Mouse (Mus musculus) lung, adult 2 months (tissue): Measurements from ENCODE around the gene Syde1. TPM values are rescaled to one million over a fixed set of nuclear protein-coding genes. Genes with fewer than 3 reads are reported as not detected.

Experiments
- DNase-seq: peaks from one replicate; pipeline ENCODE4 v3.0.0; 2022
- H3K4me1 ChIP-seq: fragments of 200-500 bp; 2 replicates; pipeline ENCODE4 v1.6.1; 2011; ENCODE audit warnings: low read length; ENCODE audit not compliant: control insufficient read depth, insufficient read depth
- H3K4me3 ChIP-seq: fragments of 200-500 bp; replicated peaks from 2 replicates; pipeline ENCODE3; 2011; ENCODE audit warnings: low read depth, mild to moderate bottlenecking, control low read depth, low read length; ENCODE audit errors: extremely low read depth
- CTCF ChIP-seq: fragments of 200-500 bp; IDR thresholded peaks from 2 replicates; pipeline ENCODE4 v1.5.1; 2011; ENCODE audit warnings: mild to moderate bottlenecking, low read length, control low read depth; ENCODE audit not compliant: insufficient read depth
- POLR2A ChIP-seq: fragments of 200-500 bp; IDR thresholded peaks from 2 replicates; pipeline ENCODE4 v1.6.1; 2011; ENCODE audit warnings: low read depth, mild to moderate bottlenecking, control low read depth, low read length, borderline replicate concordance; ENCODE audit errors: extremely low read depth
- WGBS: fragments of 180-500 bp; shearing (Covaris S2); methylation state at CpG from one replicate; pipeline ENCODE4 v1.1.7; 2018; 5-methylcytosine and 5-hydroxymethylcytosine counted together
- polyA plus RNA-seq: library from polyadenylated mRNA; depleted of rRNA; stranded (reverse); fragments of >200 nt; gene quantifications from 2 replicates; pipeline ENCODE4 v1.2.3, GENCODE M21; 2012; rRNA removed

Gene Syde1
- polyA plus RNA-seq, 1 experiment, result 67.0 TPM

GRCm38 (mm10) chr10:78565070-78565469, 26.7 kb downstream of the Syde1 start:
- Histone ChIP-seq H3K4me3 (no peak overlapping the region), H3K4me1 (no peaks in the 10 kb centered on the region)
- WGBS, result 64% methylated on average over 1 of the region's 1 CpGs
- no peak for TF ChIP-seq CTCF
- TF ChIP-seq POLR2A, result no peak
- no peak for DNase-seq

- DNase-seq, result no peak
- Histone ChIP-seq H3K4me1 (no peaks in the 10 kb centered on the region), H3K4me3 (no peak overlapping the region)
- 50% methylated on average over 2 of the region's 2 CpGs for WGBS
- TF ChIP-seq CTCF, result peak; percentile 52
- no peak for TF ChIP-seq POLR2A
These were observed 50.8 kb downstream of the Syde1 start for GRCm38 (mm10) chr10:78540943-78541342.

Other genes starting within 250 kb of the Syde1 start
- 209 and 247 TPM in 2 replicates for gene Agpat3, start 239.5 kb downstream of the Syde1 start, polyA plus RNA-seq
- gene Rrp1, start 178.9 kb downstream of the Syde1 start, polyA plus RNA-seq, result 57.4 and 82.5 TPM in 2 replicates
- gene Cstb, start 166.3 kb downstream of the Syde1 start, polyA plus RNA-seq, result 51.9 and 62.7 TPM in 2 replicates
- gene Pdxk, start 127.0 kb downstream of the Syde1 start, polyA plus RNA-seq, result 20.4 and 21.5 TPM in 2 replicates
- gene Olfr1358, start 74.5 kb downstream of the Syde1 start, polyA plus RNA-seq, result not detected in 2 replicates
- 32.5 and 35.5 TPM in 2 replicates for gene Ilvbl, start 17.6 kb downstream of the Syde1 start, polyA plus RNA-seq
- gene Olfr1357, start 26.1 kb upstream of the Syde1 start, polyA plus RNA-seq, result not detected in 2 replicates
- gene Casp14, start 126.3 kb upstream of the Syde1 start, polyA plus RNA-seq, result 0.05 and 3.6 TPM in 2 replicates
- not detected in 2 replicates for gene Ccdc105, start 161.1 kb upstream of the Syde1 start, polyA plus RNA-seq
- 0.25 and 0.50 TPM in 2 replicates for gene Slc1a6, start 188.5 kb upstream of the Syde1 start, polyA plus RNA-seq